Mouse (Mus musculus) gastrocnemius, postnatal 14 days (tissue): Measurements from ENCODE around the gene Nfkbie. TPM values are rescaled to one million over a fixed set of nuclear protein-coding genes. Genes with fewer than 3 reads are reported as not detected.
A peak's percentile ranks its signal among the peaks of the same experiment; 100 is the strongest.

Experiments
- DNase-seq: peaks from one replicate; pipeline ENCODE4 v3.0.0; 2021; ENCODE audit warnings: mixed read lengths
- intact Hi-C: fragments of 180-260 bp; cut with DNase I; formaldehyde crosslinking; loops from one replicate; pipeline ENCODE4 v1.15.1; 2025; ENCODE audit warnings: low total_unique reads
- total RNA-seq, 2 experiments: library from RNA; stranded (reverse); gene quantifications; 2 replicates each; pipeline ENCODE4 v1.2.3; 2021

Nfkbie gene
- total RNA-seq, 2 experiments from 2014 or later = 1.1 to 1.4 TPM

GRCm38 (mm10) chr17:45575123-45575897, 19.8 kb downstream of the Nfkbie start:
- intact Hi-C loops = no loop called here
- DNase-seq = no peak

- DNase-seq = no peak
- intact Hi-C loops = no loop called here
Observed at GRCm38 (mm10) chr17:45578242-45578641, 22.7 kb downstream of the Nfkbie start.

- no peak for DNase-seq
- intact Hi-C loops = no loop called here
Observed at GRCm38 (mm10) chr17:45578843-45579242, 23.3 kb downstream of the Nfkbie start.

GRCm38 (mm10) chr17:45579554-45579953, 24.1 kb downstream of the Nfkbie start:
- DNase-seq = no peak
- intact Hi-C loops = no loop called here

- intact Hi-C loops = loop anchor here (2.0 to 5.0 kb wide), 2 partner anchors 51 to 62 kb away; no protein-coding TSS in a partner anchor
- peak; percentile 68 for DNase-seq
Observed at GRCm38 (mm10) chr17:45580958-45581477, 25.5 kb downstream of the Nfkbie start.

GRCm38 (mm10) chr17:45581567-45581983, 26.1 kb downstream of the Nfkbie start:
- DNase-seq = peak; percentile 63
- intact Hi-C loops = loop anchor here (2.0 to 5.0 kb wide), 2 partner anchors 51 to 61 kb away; no protein-coding TSS in a partner anchor

- no peak for DNase-seq
- intact Hi-C loops = loop anchor here (5.0 kb wide), 1 partner anchor 50 kb away; no protein-coding TSS in a partner anchor
Observed at GRCm38 (mm10) chr17:45582188-45582587, 26.7 kb downstream of the Nfkbie start.

- no peak for DNase-seq
- intact Hi-C loops = loop anchor here (5.0 kb wide), 1 partner anchor 49 kb away; no protein-coding TSS in a partner anchor
Observed at GRCm38 (mm10) chr17:45582715-45583355, 27.3 kb downstream of the Nfkbie start.

- intact Hi-C loops = loop anchor here (5.0 kb wide), 1 partner anchor 48 kb away; no protein-coding TSS in a partner anchor
- DNase-seq = peak; percentile 91
Observed at GRCm38 (mm10) chr17:45584096-45584896, 28.8 kb downstream of the Nfkbie start.

- intact Hi-C loops = loop anchor here (5.0 kb wide), 1 partner anchor 47 kb away; no protein-coding TSS in a partner anchor
- DNase-seq = peak; percentile 85
Observed at GRCm38 (mm10) chr17:45584939-45585678, 29.6 kb downstream of the Nfkbie start.

- intact Hi-C loops = no loop called here
- DNase-seq = no peak
Observed at GRCm38 (mm10) chr17:45585725-45586448, 30.4 kb downstream of the Nfkbie start.

- DNase-seq = no peak
- intact Hi-C loops = no loop called here
Observed at GRCm38 (mm10) chr17:45586449-45586837, 30.9 kb downstream of the Nfkbie start.

GRCm38 (mm10) chr17:45588370-45588769, 32.9 kb downstream of the Nfkbie start:
- no peak for DNase-seq

GRCm38 (mm10) chr17:45589236-45589635, 33.7 kb downstream of the Nfkbie start:
- no peak for DNase-seq
- intact Hi-C loops = no loop called here

More at GRCm38 (mm10) chr17:45588370-45588769, 32.9 kb downstream of the Nfkbie start:
- intact Hi-C loops = no loop called here

GRCm38 (mm10) chr17:45589844-45590243, 34.3 kb downstream of the Nfkbie start:
- intact Hi-C loops = loop anchor here (5.0 kb wide), 1 partner anchor 37 kb away; no protein-coding TSS in a partner anchor
- DNase-seq = no peak

GRCm38 (mm10) chr17:45590410-45590809, 34.9 kb downstream of the Nfkbie start:
- intact Hi-C loops = loop anchor here (5.0 kb wide), 1 partner anchor 37 kb away; no protein-coding TSS in a partner anchor
- no peak for DNase-seq

- intact Hi-C loops = loop anchor here (5.0 kb wide), 1 partner anchor 35 kb away; no protein-coding TSS in a partner anchor
- peak; percentile 87 for DNase-seq
Observed at GRCm38 (mm10) chr17:45591701-45592605, 36.5 kb downstream of the Nfkbie start.
